Mouse (Mus musculus) adrenal gland, postnatal 36 days (tissue): Measurements from ENCODE around the gene Nr3c2. TPM values are rescaled to one million over a fixed set of nuclear protein-coding genes. Genes with fewer than 3 reads are reported as not detected.

ENCODE experiments used
- DNase-seq, 2 experiments: peaks; one replicate each; pipeline ENCODE4 v3.0.0; 2021; ENCODE audit warnings: mixed read lengths in 1 of 2
- total RNA-seq, 2 experiments: library from RNA; stranded (reverse); gene quantifications; 2 replicates each; pipeline ENCODE4 v1.2.3; 2021

The Nr3c2 gene
- total RNA-seq, 2 experiments from 2014 or later = 5.5 to 13.5 TPM

GRCm38 (mm10) chr8:76971761-76972404, 72.6 kb downstream of the Nr3c2 start:
- DNase-seq = no peak

- no peak for DNase-seq
Measured at GRCm38 (mm10) chr8:76972947-76973552, 73.8 kb downstream of the Nr3c2 start.

GRCm38 (mm10) chr8:76977907-76978306, 78.7 kb downstream of the Nr3c2 start:
- DNase-seq = no peak

GRCm38 (mm10) chr8:76984082-76984481, 84.8 kb downstream of the Nr3c2 start:
- no peak for DNase-seq

GRCm38 (mm10) chr8:76984851-76985250, 85.6 kb downstream of the Nr3c2 start:
- no peak for DNase-seq

- DNase-seq = no peak
Measured at GRCm38 (mm10) chr8:76987876-76988275, 88.6 kb downstream of the Nr3c2 start.

- no peak for DNase-seq
Measured at GRCm38 (mm10) chr8:76998276-76998675, 99.0 kb downstream of the Nr3c2 start.

- DNase-seq = no peak
Measured at GRCm38 (mm10) chr8:77009425-77009824, 110.2 kb downstream of the Nr3c2 start.

- no peak for DNase-seq
Measured at GRCm38 (mm10) chr8:77011985-77012384, 112.7 kb downstream of the Nr3c2 start.

GRCm38 (mm10) chr8:77012641-77013040, 113.4 kb downstream of the Nr3c2 start:
- DNase-seq = no peak

GRCm38 (mm10) chr8:77016713-77017112, 117.5 kb downstream of the Nr3c2 start:
- DNase-seq = peak in 1 of 2 experiments; percentile 5

- DNase-seq = no peak
Measured at GRCm38 (mm10) chr8:77023837-77024710, 124.8 kb downstream of the Nr3c2 start.

- no peak for DNase-seq
Measured at GRCm38 (mm10) chr8:77031213-77031612, 132.0 kb downstream of the Nr3c2 start.

GRCm38 (mm10) chr8:77033706-77034464, 134.6 kb downstream of the Nr3c2 start:
- DNase-seq = no peak

GRCm38 (mm10) chr8:77034465-77034829, 135.2 kb downstream of the Nr3c2 start:
- no peak for DNase-seq

GRCm38 (mm10) chr8:77041214-77041613, 142.0 kb downstream of the Nr3c2 start:
- no peak for DNase-seq

- peak in 1 of 2 experiments; percentile 9 for DNase-seq
Measured at GRCm38 (mm10) chr8:77044849-77045248, 145.6 kb downstream of the Nr3c2 start.

- no peak for DNase-seq
Measured at GRCm38 (mm10) chr8:77045711-77046110, 146.5 kb downstream of the Nr3c2 start.

GRCm38 (mm10) chr8:77046217-77046616, 147.0 kb downstream of the Nr3c2 start:
- no peak for DNase-seq

GRCm38 (mm10) chr8:77046731-77047130, 147.5 kb downstream of the Nr3c2 start:
- DNase-seq = no peak

- DNase-seq = no peak
Measured at GRCm38 (mm10) chr8:77051399-77052275, 152.4 kb downstream of the Nr3c2 start.
